Mouse (Mus musculus): ENCODE measurements around the gene Panx2. TPM values are rescaled to one million over a fixed set of nuclear protein-coding genes. Genes with fewer than 3 reads are reported as not detected.
A peak's percentile ranks its signal among the peaks of the same experiment; 100 is the strongest.

The Panx2 gene
- polyA plus RNA-seq, 1 experiment from 2014 or later, result 2.4 TPM

GRCm38 (mm10) chr15:89062518-89062910, 3.0 kb downstream of the Panx2 start:
- no peak overlapping the region for H3K9ac ChIP-seq
- H3K4me1 ChIP-seq, result peaks cover 16% of the 10 kb centered on the region
- WGBS, result 90% methylated on average over 5 of the region's 5 CpGs
- H3K27me3 ChIP-seq, result peaks cover 32% of the 10 kb centered on the region
- H3K4me3 ChIP-seq, result no peak overlapping the region
- H3K36me3 ChIP-seq (ENCODE audit: poor library complexity, severe bottlenecking), result no peaks in the 10 kb centered on the region
- no peak overlapping the region for H3K27ac ChIP-seq
- no peak overlapping the region for H3K4me2 ChIP-seq
- ATAC-seq, result no peak
- no peaks in the 10 kb centered on the region for H3K9me3 ChIP-seq (replicated peaks)

GRCm38 (mm10) chr15:89063001-89063400, 3.5 kb downstream of the Panx2 start:
- H3K4me2 ChIP-seq, result no peak overlapping the region
- peaks cover 4% of the 10 kb centered on the region; the same call in 1 of the 2 replicates for H3K36me3 ChIP-seq (ENCODE audit: poor library complexity, severe bottlenecking)
- WGBS, result 82% methylated on average over 7 of the region's 7 CpGs
- H3K4me1 ChIP-seq, result peaks cover 16% of the 10 kb centered on the region
- H3K9ac ChIP-seq, result no peak overlapping the region
- no peak overlapping the region for H3K27ac ChIP-seq
- H3K9me3 ChIP-seq (replicated peaks), result no peaks in the 10 kb centered on the region
- ATAC-seq, result no peak
- peaks cover 33% of the 10 kb centered on the region for H3K27me3 ChIP-seq
- no peak overlapping the region for H3K4me3 ChIP-seq

- Histone ChIP-seq H3K27ac (no peak overlapping the region), H3K4me1 (peaks cover 16% of the 10 kb centered on the region), H3K9me3 (replicated peaks) (no peaks in the 10 kb centered on the region), H3K4me2 (no peak overlapping the region), H3K4me3 (no peak overlapping the region), H3K27me3 (peaks cover 33% of the 10 kb centered on the region), H3K9ac (no peak overlapping the region), H3K36me3 (ENCODE audit: poor library complexity, severe bottlenecking) (peaks cover 9% of the 10 kb centered on the region; the same call in 1 of the 2 replicates)
- no peak for ATAC-seq
- 79% methylated on average over 6 of the region's 6 CpGs for WGBS
Observed at GRCm38 (mm10) chr15:89063536-89063935, 4.0 kb downstream of the Panx2 start.

- H3K4me2 ChIP-seq, result no peak overlapping the region
- no peak overlapping the region for H3K9ac ChIP-seq
- no peak for ATAC-seq
- H3K27ac ChIP-seq, result no peak overlapping the region
- no peaks in the 10 kb centered on the region for H3K9me3 ChIP-seq (replicated peaks)
- 91% methylated on average over 5 of the region's 5 CpGs for WGBS
- H3K4me3 ChIP-seq, result no peak overlapping the region
- peaks cover 13% of the 10 kb centered on the region; the same call in 1 of the 2 replicates for H3K36me3 ChIP-seq (ENCODE audit: poor library complexity, severe bottlenecking)
- peaks cover 32% of the 10 kb centered on the region for H3K27me3 ChIP-seq
- peaks cover 9% of the 10 kb centered on the region for H3K4me1 ChIP-seq
Observed at GRCm38 (mm10) chr15:89064891-89065290, 5.4 kb downstream of the Panx2 start.

- H3K4me3 ChIP-seq, result no peak overlapping the region
- ATAC-seq, result no peak
- peaks cover 32% of the 10 kb centered on the region for H3K27me3 ChIP-seq
Observed at GRCm38 (mm10) chr15:89067609-89068008, 8.1 kb downstream of the Panx2 start.

GRCm38 (mm10) chr15:89068226-89068625, 8.7 kb downstream of the Panx2 start:
- no peaks in the 10 kb centered on the region for H3K4me1 ChIP-seq
- H3K36me3 ChIP-seq (ENCODE audit: poor library complexity, severe bottlenecking), result peaks cover 14% of the 10 kb centered on the region; the same call in 1 of the 2 replicates
- H3K4me2 ChIP-seq, result no peak overlapping the region
- WGBS, result 58% methylated on average over 26 of the region's 26 CpGs
- no peaks in the 10 kb centered on the region for H3K9me3 ChIP-seq (replicated peaks)
- no peak overlapping the region for H3K4me3 ChIP-seq
- H3K27me3 ChIP-seq, result peaks cover 32% of the 10 kb centered on the region
- no peak for ATAC-seq
- no peak overlapping the region for H3K9ac ChIP-seq
- no peak overlapping the region for H3K27ac ChIP-seq

More at GRCm38 (mm10) chr15:89067609-89068008, 8.1 kb downstream of the Panx2 start:
- H3K4me2 ChIP-seq, result 0 out of 2 replicates have a peak overlapping the region, but pooled peaks have one; percentile 5
- no peak overlapping the region for H3K27ac ChIP-seq
- 44% methylated on average over 35 of the region's 35 CpGs for WGBS
- H3K9me3 ChIP-seq (replicated peaks), result no peaks in the 10 kb centered on the region
- H3K36me3 ChIP-seq (ENCODE audit: poor library complexity, severe bottlenecking), result peaks cover 14% of the 10 kb centered on the region; the same call in 1 of the 2 replicates
- no peaks in the 10 kb centered on the region for H3K4me1 ChIP-seq
- H3K9ac ChIP-seq, result no peak overlapping the region

- Histone ChIP-seq H3K4me2 (no peak overlapping the region), H3K27me3 (peaks cover 32% of the 10 kb centered on the region), H3K4me1 (no peaks in the 10 kb centered on the region), H3K9ac (no peak overlapping the region), H3K36me3 (ENCODE audit: poor library complexity, severe bottlenecking) (peaks cover 14% of the 10 kb centered on the region; the same call in 1 of the 2 replicates), H3K9me3 (replicated peaks) (no peaks in the 10 kb centered on the region), H3K4me3 (no peak overlapping the region), H3K27ac (no peak overlapping the region)
- no peak for ATAC-seq
- 81% methylated on average over 19 of the region's 19 CpGs for WGBS
Observed at GRCm38 (mm10) chr15:89069336-89069840, 9.9 kb downstream of the Panx2 start.

GRCm38 (mm10) chr15:89070606-89071005, 11.1 kb downstream of the Panx2 start:
- 76% methylated on average over 24 of the region's 24 CpGs for WGBS
- no peak overlapping the region for H3K9ac ChIP-seq
- no peak overlapping the region for H3K4me3 ChIP-seq
- H3K9me3 ChIP-seq (replicated peaks), result no peaks in the 10 kb centered on the region
- H3K4me1 ChIP-seq, result peaks cover 10% of the 10 kb centered on the region
- H3K27me3 ChIP-seq, result peaks cover 32% of the 10 kb centered on the region
- no peak overlapping the region for H3K27ac ChIP-seq
- no peak for ATAC-seq
- no peak overlapping the region for H3K4me2 ChIP-seq
- peaks cover 14% of the 10 kb centered on the region; the same call in 1 of the 2 replicates for H3K36me3 ChIP-seq (ENCODE audit: poor library complexity, severe bottlenecking)

GRCm38 (mm10) chr15:89073993-89074603, 14.6 kb downstream of the Panx2 start:
- Histone ChIP-seq H3K9me3 (replicated peaks) (no peaks in the 10 kb centered on the region), H3K4me2 (no peak overlapping the region), H3K9ac (no peak overlapping the region), H3K27ac (no peak overlapping the region), H3K4me1 (peaks cover 34% of the 10 kb centered on the region), H3K36me3 (ENCODE audit: poor library complexity, severe bottlenecking) (peaks cover 5% of the 10 kb centered on the region; the same call in 1 of the 2 replicates), H3K27me3 (peaks cover under 1% of the 10 kb centered on the region; the same call in 1 of the 2 replicates), H3K4me3 (no peak overlapping the region)
- ATAC-seq, result no peak
- 86% methylated on average over 10 of the region's 10 CpGs for WGBS

GRCm38 (mm10) chr15:89074613-89075477, 15.3 kb downstream of the Panx2 start, which contains the start of gene Trabd:
TSS of gene Trabd (plus strand) at chr15:89075124.
- peaks cover 34% of the 10 kb centered on the region for H3K4me1 ChIP-seq
- peak within 1 kb of the TSS; percentile 76 for H3K27ac ChIP-seq
- H3K36me3 ChIP-seq (ENCODE audit: poor library complexity, severe bottlenecking), result peaks cover 3% of the 10 kb centered on the region; the same call in 1 of the 2 replicates
- H3K4me3 ChIP-seq, result peak within 1 kb of the TSS; percentile 74
- peak within 1 kb of the TSS; percentile 90 for H3K9ac ChIP-seq
- H3K4me2 ChIP-seq, result peak within 1 kb of the TSS; percentile 91
- 20% methylated on average over 11 of the region's 11 CpGs for WGBS
- no peaks in the 10 kb centered on the region for H3K9me3 ChIP-seq (replicated peaks)
- ATAC-seq, result no peak
- no peaks in the 10 kb centered on the region for H3K27me3 ChIP-seq

GRCm38 (mm10) chr15:89075478-89076147, 16.1 kb downstream of the Panx2 start:
- Histone ChIP-seq H3K9me3 (replicated peaks) (no peaks in the 10 kb centered on the region), H3K4me2 (peak overlapping the region; percentile 91), H3K4me3 (peak overlapping the region; percentile 74), H3K27me3 (no peaks in the 10 kb centered on the region), H3K36me3 (ENCODE audit: poor library complexity, severe bottlenecking) (0 out of 2 replicates have a peak, but pooled peaks cover 5% of the 10 kb centered on the region), H3K9ac (peak overlapping the region; percentile 90), H3K4me1 (peaks cover 34% of the 10 kb centered on the region), H3K27ac (peak overlapping the region; percentile 76)
- WGBS, result under 1% methylated on average over 58 of the region's 59 CpGs
- peak; percentile 91 for ATAC-seq
